Mouse (Mus musculus) G1E (cell line): ENCODE data around the gene Glcci1.

Experiments
- CTCF ChIP-seq: IDR thresholded peaks from 2 replicates; pipeline ENCODE4 v1.5.1; 2012; ENCODE audit warnings: low read depth, low read length, inconsistent platforms, mixed read lengths
- GATA1 ChIP-seq: IDR thresholded peaks from 2 replicates; pipeline ENCODE4 v1.6.1; 2012; ENCODE audit warnings: borderline replicate concordance, low read length, inconsistent platforms, mixed read lengths

DNA sequence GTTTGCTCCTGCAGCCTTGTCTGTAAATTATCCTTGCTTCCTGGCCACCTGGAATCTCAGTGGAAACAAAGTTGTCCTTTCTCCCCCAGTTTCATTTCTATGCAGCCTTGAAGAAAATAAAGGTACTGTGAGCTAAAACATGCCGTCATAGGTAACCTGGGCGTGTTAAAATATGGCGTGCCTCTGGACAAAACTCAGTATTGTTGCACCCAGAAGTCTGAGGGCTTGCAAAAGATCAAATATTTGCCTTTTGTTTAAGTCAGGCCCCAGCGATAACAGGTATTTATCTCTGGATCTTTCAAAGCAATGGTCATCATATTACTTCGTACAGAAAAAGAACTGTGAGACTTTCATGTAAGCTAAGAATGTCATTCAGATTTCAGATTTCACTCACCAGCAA, 43.4 kb upstream of the Glcci1 start:
- no peak for TF ChIP-seq CTCF
- no peak for TF ChIP-seq GATA1
